Mouse (Mus musculus) thymus, postnatal 0 days (tissue): ENCODE data around the gene Ptma. TPM values are rescaled to one million over a fixed set of nuclear protein-coding genes. Genes with fewer than 3 reads are reported as not detected.

ENCODE experiments used
- DNase-seq: peaks from one replicate; pipeline ENCODE4 v3.0.0-alpha.2; 2015; ENCODE audit warnings: low spot score
- polyA plus RNA-seq: library from polyadenylated mRNA; unstranded; fragments of >200 nt; fragmentation: Nextera tagmentation; extraction: Ambion mirVana; gene quantifications from 2 replicates; pipeline ENCODE4 v1.2.1, GENCODE M21; 2015

The Ptma gene
- polyA plus RNA-seq, 1 experiment from 2014 or later: 4,477 TPM

GRCm38 (mm10) chr1:86515715-86516410 lies 10.7 kb upstream of the Ptma start:
- DNase-seq: no peak

- no peak for DNase-seq
Observed at GRCm38 (mm10) chr1:86517076-86517475, 9.4 kb upstream of the Ptma start.

GRCm38 (mm10) chr1:86520361-86520760 lies 6.2 kb upstream of the Ptma start:
- DNase-seq: no peak

- DNase-seq: no peak
Observed at GRCm38 (mm10) chr1:86522286-86522871, 4.1 kb upstream of the Ptma start.

GRCm38 (mm10) chr1:86523776-86524618 lies 2.5 kb upstream of the Ptma start:
- peak; percentile 38 for DNase-seq

GRCm38 (mm10) chr1:86524619-86525498 lies 1.7 kb upstream of the Ptma start:
- peak; percentile 100 for DNase-seq

- DNase-seq: no peak
Observed at GRCm38 (mm10) chr1:86525499-86526115, 919 bp upstream of the Ptma start.

- peak; percentile 63 for DNase-seq
Observed at GRCm38 (mm10) chr1:86526789-86527598, 468 bp downstream of the Ptma start.

- peak; percentile 94 for DNase-seq
Observed at GRCm38 (mm10) chr1:86527599-86528486, 1.3 kb downstream of the Ptma start.

GRCm38 (mm10) chr1:86528571-86529180 lies 2.1 kb downstream of the Ptma start:
- peak; percentile 61 for DNase-seq

GRCm38 (mm10) chr1:86529590-86529989 lies 3.1 kb downstream of the Ptma start:
- no peak for DNase-seq

GRCm38 (mm10) chr1:86530871-86531546 lies 4.5 kb downstream of the Ptma start:
- DNase-seq: no peak

- DNase-seq: no peak
Observed at GRCm38 (mm10) chr1:86531547-86532321, 5.2 kb downstream of the Ptma start.

- DNase-seq: peak; percentile 94
Observed at GRCm38 (mm10) chr1:86532362-86533051, 6.0 kb downstream of the Ptma start.

GRCm38 (mm10) chr1:86533411-86534130 lies 7.0 kb downstream of the Ptma start:
- DNase-seq: peak; percentile 35

- DNase-seq: peak; percentile 35
Observed at GRCm38 (mm10) chr1:86538383-86538782, 11.9 kb downstream of the Ptma start.
